Mouse (Mus musculus) T-helper 2 cell (primary cell): ENCODE data around the gene Scgb2b2.

Experiments
- in situ Hi-C: fragments of 300-600 bp; cut with MboI, MseI; formaldehyde crosslinking; loops from one replicate; pipeline ENCODE4 v1.15.1; 2025; ENCODE audit warnings: high pct_unique_total_duplicates

Gene Scgb2b2

GRCm38 (mm10) chr7:31290208-31290607 lies at the start of gene Scgb2b2:
Scgb2b2 (plus strand) TSS chr7:31290508.
- in situ Hi-C loops = no loop called here

GRCm38 (mm10) chr7:31291721-31292120 lies 1.4 kb downstream of the Scgb2b2 start, which contains the start of gene Scgb1b2:
Scgb1b2 (minus strand) TSS chr7:31291821.
- in situ Hi-C loops = no loop called here
